Mouse (Mus musculus): Measurements from ENCODE around the gene Lpcat2. TPM values are rescaled to one million over a fixed set of nuclear protein-coding genes. Genes with fewer than 3 reads are reported as not detected.
A peak's percentile ranks its signal among the peaks of the same experiment; 100 is the strongest.

The Lpcat2 gene
- total and polyA plus RNA-seq, 3 experiments = 0.16 TPM; not detected in 2

- no peak for DNase-seq (ENCODE audit: low spot score)
- no peaks in the 10 kb centered on the region for H3K27me3 ChIP-seq (ENCODE audit: insufficient read depth, low read length)
- no peaks in the 10 kb centered on the region for H3K4me1 ChIP-seq (ENCODE audit: insufficient read depth, low read depth, low read length)
- ATAC-seq (ENCODE audit: extremely low read depth, insufficient number of reproducible peaks, low FRiP score, poor library complexity, severe bottlenecking) = no peak
- H3K9me3 ChIP-seq (replicated peaks) = peaks cover 78% of the 10 kb centered on the region
- TF ChIP-seq GATA1 (IDR thresholded peaks at IDR 0.05; ENCODE audit: borderline replicate concordance, low read length) = no peak
- no peak for TF ChIP-seq TAL1 (conservative IDR thresholded peaks at IDR 0.05; ENCODE audit: low read depth, low read length)
- TF ChIP-seq GATA2 (IDR thresholded peaks at IDR 0.05; ENCODE audit: borderline replicate concordance, low read depth, low read length) = no peak
- no peak for TF ChIP-seq CTCF (IDR thresholded peaks at IDR 0.05; ENCODE audit: low read depth, low read length)
- TF ChIP-seq POLR2AphosphoS5 (IDR thresholded peaks at IDR 0.05; ENCODE audit: insufficient replicate concordance, low read depth, low read length) = no peak
- no peaks in the 10 kb centered on the region for H3K36me3 ChIP-seq (replicated peaks)
- no peak overlapping the region for H3K4me3 ChIP-seq (ENCODE audit: low read depth, low read length)
Observed at GRCm38 (mm10) chr8:92835901-92836300, 19.2 kb upstream of the Lpcat2 start.

DNA sequence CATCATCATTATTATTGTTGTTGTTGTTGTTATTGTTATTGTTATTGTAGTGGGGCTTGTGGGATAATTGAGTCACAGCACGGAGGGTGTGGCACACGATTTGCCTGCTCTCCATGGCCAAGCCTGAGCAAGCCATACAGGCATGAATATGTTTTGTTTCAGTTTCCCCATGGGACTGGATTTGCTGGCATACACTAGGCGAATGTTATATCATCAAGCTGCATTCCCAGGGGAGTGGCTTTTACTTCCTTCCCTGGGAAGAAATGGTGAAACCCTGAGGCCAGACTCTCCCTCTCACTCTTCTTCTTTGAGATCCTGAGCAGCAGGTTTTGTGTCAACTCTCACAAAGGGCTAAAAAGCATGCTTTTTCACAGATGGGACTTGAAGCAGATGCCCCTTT, 16.5 kb upstream of the Lpcat2 start:
- DNase-seq (ENCODE audit: low spot score) = no peak
- no peaks in the 10 kb centered on the region for H3K4me1 ChIP-seq (ENCODE audit: insufficient read depth, low read depth, low read length)
- H3K36me3 ChIP-seq (replicated peaks) = no peaks in the 10 kb centered on the region
- peaks cover 69% of the 10 kb centered on the region for H3K9me3 ChIP-seq (replicated peaks)
- H3K4me3 ChIP-seq (ENCODE audit: low read depth, low read length) = no peak overlapping the region
- no peaks in the 10 kb centered on the region for H3K27me3 ChIP-seq (ENCODE audit: insufficient read depth, low read length)
- TF ChIP-seq POLR2AphosphoS5 (IDR thresholded peaks at IDR 0.05; ENCODE audit: insufficient replicate concordance, low read depth, low read length) = no peak
- TF ChIP-seq TAL1 (conservative IDR thresholded peaks at IDR 0.05; ENCODE audit: low read depth, low read length) = no peak
- ATAC-seq (ENCODE audit: extremely low read depth, insufficient number of reproducible peaks, low FRiP score, poor library complexity, severe bottlenecking) = no peak

- DNase-seq (ENCODE audit: low spot score) (no peak), ATAC-seq (ENCODE audit: extremely low read depth, insufficient number of reproducible peaks, low FRiP score, poor library complexity, severe bottlenecking) (no peak)
- Histone ChIP-seq H3K9me3 (replicated peaks) (peaks cover 71% of the 10 kb centered on the region), H3K4me1 (ENCODE audit: insufficient read depth, low read depth, low read length) (no peaks in the 10 kb centered on the region), H3K27me3 (ENCODE audit: insufficient read depth, low read length) (no peaks in the 10 kb centered on the region), H3K4me3 (ENCODE audit: low read depth, low read length) (no peak overlapping the region), H3K36me3 (replicated peaks) (no peaks in the 10 kb centered on the region)
- TF ChIP-seq TAL1 (conservative IDR thresholded peaks at IDR 0.05; ENCODE audit: low read depth, low read length) (no peak), CTCF (IDR thresholded peaks at IDR 0.05; ENCODE audit: low read depth, low read length) (no peak), POLR2AphosphoS5 (IDR thresholded peaks at IDR 0.05; ENCODE audit: insufficient replicate concordance, low read depth, low read length) (no peak), GATA2 (IDR thresholded peaks at IDR 0.05; ENCODE audit: borderline replicate concordance, low read depth, low read length) (no peak), GATA1 (IDR thresholded peaks at IDR 0.05; ENCODE audit: borderline replicate concordance, low read length) (no peak)
Observed at GRCm38 (mm10) chr8:92839161-92839560, 16.0 kb upstream of the Lpcat2 start.

DNA sequence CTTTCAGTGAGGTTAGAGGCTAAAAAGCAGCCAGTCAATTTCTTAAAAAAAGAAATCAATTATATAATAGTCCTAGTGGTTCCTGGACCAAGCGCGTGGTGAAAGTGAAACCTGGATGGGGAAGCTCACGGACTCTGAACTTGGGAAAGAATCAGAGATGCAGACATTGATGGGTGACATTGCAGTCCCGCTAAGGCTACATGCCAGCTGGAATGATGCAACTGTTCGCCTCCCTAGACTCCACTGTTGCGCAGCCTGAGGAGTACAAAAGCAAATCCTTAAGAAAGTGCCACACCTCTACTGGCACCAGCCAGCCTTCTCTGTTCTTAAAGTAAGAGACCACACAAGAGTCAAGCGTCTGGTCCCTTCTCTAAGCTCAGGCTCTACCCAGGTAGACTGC, 15.3 kb upstream of the Lpcat2 start:
- no peak overlapping the region for H3K4me3 ChIP-seq (ENCODE audit: low read depth, low read length)
- H3K27me3 ChIP-seq (ENCODE audit: insufficient read depth, low read length) = no peaks in the 10 kb centered on the region
- ATAC-seq (ENCODE audit: extremely low read depth, insufficient number of reproducible peaks, low FRiP score, poor library complexity, severe bottlenecking) = no peak
- peaks cover 73% of the 10 kb centered on the region for H3K9me3 ChIP-seq (replicated peaks)
- no peaks in the 10 kb centered on the region for H3K36me3 ChIP-seq (replicated peaks)
- TF ChIP-seq CTCF (IDR thresholded peaks at IDR 0.05; ENCODE audit: low read depth, low read length) = no peak
- no peak for TF ChIP-seq GATA1 (IDR thresholded peaks at IDR 0.05; ENCODE audit: borderline replicate concordance, low read length)
- TF ChIP-seq POLR2AphosphoS5 (IDR thresholded peaks at IDR 0.05; ENCODE audit: insufficient replicate concordance, low read depth, low read length) = no peak
- no peak for TF ChIP-seq TAL1 (conservative IDR thresholded peaks at IDR 0.05; ENCODE audit: low read depth, low read length)
- TF ChIP-seq GATA2 (IDR thresholded peaks at IDR 0.05; ENCODE audit: borderline replicate concordance, low read depth, low read length) = no peak
- no peak for DNase-seq (ENCODE audit: low spot score)
- no peaks in the 10 kb centered on the region for H3K4me1 ChIP-seq (ENCODE audit: insufficient read depth, low read depth, low read length)

DNA sequence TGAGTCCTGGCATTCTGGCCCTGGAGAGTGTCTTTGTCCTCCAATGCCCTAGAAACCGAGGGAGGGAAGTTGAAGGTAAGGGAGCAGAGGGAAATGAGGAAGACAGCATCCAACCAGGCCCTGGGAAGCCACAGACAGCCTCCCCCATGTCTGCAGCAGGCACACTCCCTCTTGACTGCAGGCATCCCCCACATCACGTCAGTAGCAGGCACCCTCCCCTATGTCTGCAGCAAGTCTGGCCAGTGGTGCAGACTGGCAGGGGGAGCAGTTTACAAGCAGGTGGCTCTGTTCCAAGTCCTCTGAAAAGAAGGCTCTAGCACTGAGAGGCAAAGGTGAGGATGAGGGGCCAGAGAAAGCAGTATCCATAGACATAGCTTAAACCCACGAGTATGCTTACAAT, 8.5 kb upstream of the Lpcat2 start:
- no peak for ATAC-seq (ENCODE audit: extremely low read depth, insufficient number of reproducible peaks, low FRiP score, poor library complexity, severe bottlenecking)
- TF ChIP-seq GATA1 (IDR thresholded peaks at IDR 0.05; ENCODE audit: borderline replicate concordance, low read length) = no peak
- TF ChIP-seq POLR2AphosphoS5 (IDR thresholded peaks at IDR 0.05; ENCODE audit: insufficient replicate concordance, low read depth, low read length) = no peak
- no peak for TF ChIP-seq TAL1 (conservative IDR thresholded peaks at IDR 0.05; ENCODE audit: low read depth, low read length)
- no peak for TF ChIP-seq GATA2 (IDR thresholded peaks at IDR 0.05; ENCODE audit: borderline replicate concordance, low read depth, low read length)
- no peak for TF ChIP-seq CTCF (IDR thresholded peaks at IDR 0.05; ENCODE audit: low read depth, low read length)
- Histone ChIP-seq H3K4me3 (ENCODE audit: low read depth, low read length) (0 out of 2 replicates have a peak overlapping the region, but pooled peaks have one; percentile 20), H3K4me1 (ENCODE audit: insufficient read depth, low read depth, low read length) (no peaks in the 10 kb centered on the region), H3K36me3 (replicated peaks) (no peaks in the 10 kb centered on the region), H3K9me3 (replicated peaks) (peaks cover 70% of the 10 kb centered on the region), H3K27me3 (ENCODE audit: insufficient read depth, low read length) (no peaks in the 10 kb centered on the region)
- no peak for DNase-seq (ENCODE audit: low spot score)

DNA sequence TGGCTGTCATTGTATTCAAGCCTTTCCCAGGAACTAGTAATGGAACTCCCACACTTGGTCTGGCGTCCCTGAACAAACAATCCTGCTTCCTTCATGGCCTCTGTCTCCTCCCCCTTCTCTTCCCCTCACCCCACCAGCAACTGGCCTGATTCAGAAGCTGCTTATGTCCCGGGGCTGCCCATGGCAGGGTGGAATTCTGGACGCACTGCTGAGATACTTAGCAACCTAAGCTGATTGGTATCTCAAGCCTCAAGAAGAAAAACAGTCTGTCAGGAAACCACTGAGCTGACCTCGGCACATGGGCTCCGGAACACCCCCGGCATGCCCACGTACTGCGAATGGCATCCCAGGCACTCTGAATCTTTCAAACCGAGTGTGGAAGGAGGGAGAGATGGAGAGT, 7.8 kb upstream of the Lpcat2 start:
- H3K36me3 ChIP-seq (replicated peaks) = no peaks in the 10 kb centered on the region
- no peak for DNase-seq (ENCODE audit: low spot score)
- TF ChIP-seq TAL1 (conservative IDR thresholded peaks at IDR 0.05; ENCODE audit: low read depth, low read length) = no peak
- no peak for TF ChIP-seq CTCF (IDR thresholded peaks at IDR 0.05; ENCODE audit: low read depth, low read length)
- TF ChIP-seq GATA2 (IDR thresholded peaks at IDR 0.05; ENCODE audit: borderline replicate concordance, low read depth, low read length) = no peak
- no peak for TF ChIP-seq POLR2AphosphoS5 (IDR thresholded peaks at IDR 0.05; ENCODE audit: insufficient replicate concordance, low read depth, low read length)
- no peak for TF ChIP-seq GATA1 (IDR thresholded peaks at IDR 0.05; ENCODE audit: borderline replicate concordance, low read length)
- H3K27me3 ChIP-seq (ENCODE audit: insufficient read depth, low read length) = no peaks in the 10 kb centered on the region
- H3K4me1 ChIP-seq (ENCODE audit: insufficient read depth, low read depth, low read length) = no peaks in the 10 kb centered on the region
- no peak for ATAC-seq (ENCODE audit: extremely low read depth, insufficient number of reproducible peaks, low FRiP score, poor library complexity, severe bottlenecking)
- H3K9me3 ChIP-seq (replicated peaks) = peaks cover 65% of the 10 kb centered on the region
- H3K4me3 ChIP-seq (ENCODE audit: low read depth, low read length) = no peak overlapping the region

DNA sequence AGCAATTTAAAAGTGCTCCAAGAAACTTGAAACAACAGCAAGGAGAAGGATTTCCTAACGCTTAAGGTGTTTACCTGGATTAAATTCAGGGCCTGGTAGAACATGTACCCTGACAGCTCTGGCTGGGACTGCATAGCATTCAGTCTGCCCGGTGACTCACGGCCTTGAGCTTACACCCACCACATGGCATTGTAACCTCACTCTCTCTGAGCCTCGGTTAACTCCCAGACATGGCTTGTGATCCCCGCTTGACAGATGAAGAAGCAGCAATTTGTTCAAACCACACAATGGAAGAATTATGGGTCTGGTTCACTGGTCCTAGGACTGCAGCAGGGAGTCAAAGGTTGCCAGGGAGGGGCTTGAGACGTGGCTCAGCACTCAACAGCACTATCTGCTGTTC, 5.9 kb upstream of the Lpcat2 start:
- TF ChIP-seq GATA2 (IDR thresholded peaks at IDR 0.05; ENCODE audit: borderline replicate concordance, low read depth, low read length) = no peak
- no peak for TF ChIP-seq CTCF (IDR thresholded peaks at IDR 0.05; ENCODE audit: low read depth, low read length)
- no peak for TF ChIP-seq POLR2AphosphoS5 (IDR thresholded peaks at IDR 0.05; ENCODE audit: insufficient replicate concordance, low read depth, low read length)
- TF ChIP-seq GATA1 (IDR thresholded peaks at IDR 0.05; ENCODE audit: borderline replicate concordance, low read length) = no peak
- no peak for TF ChIP-seq TAL1 (conservative IDR thresholded peaks at IDR 0.05; ENCODE audit: low read depth, low read length)
- Histone ChIP-seq H3K4me3 (ENCODE audit: low read depth, low read length) (no peak overlapping the region), H3K36me3 (replicated peaks) (no peaks in the 10 kb centered on the region), H3K27me3 (ENCODE audit: insufficient read depth, low read length) (no peaks in the 10 kb centered on the region), H3K4me1 (ENCODE audit: insufficient read depth, low read depth, low read length) (no peaks in the 10 kb centered on the region), H3K9me3 (replicated peaks) (peaks cover 71% of the 10 kb centered on the region)
- no peak for DNase-seq (ENCODE audit: low spot score)
- ATAC-seq (ENCODE audit: extremely low read depth, insufficient number of reproducible peaks, low FRiP score, poor library complexity, severe bottlenecking) = no peak

Data from G1E (cell line).